28 mouse cellular contexts compared by ENCODE assay signal in genomic region chr7:63922975-63923374, GRCm38 (mm10). TPM values are rescaled to one million over a fixed set of nuclear protein-coding genes. Genes with fewer than 3 reads are reported as not detected.
A peak's percentile ranks its signal among the peaks of the same experiment; 100 is the strongest.
DNase-seq lines count a peak whose midpoint lies in the region; ATAC-seq and TF ChIP-seq lines count a peak whose summit lies in the region.
"Had no signal": no experiment of that assay in that cellular context is flagged by ENCODE, and none has a peak within 500 bp of the region (broad histone marks: within the 10 kb centered on the region; RNA-seq: fewer than 3 reads in every experiment).

No protein-coding gene starts in this region.

- H3K27me3 ChIP-seq in heart, embryonic 10.5 days (ENCODE audit: insufficient read depth, poor library complexity, severe bottlenecking), result no peaks in the 10 kb centered on the region
- no peaks in the 10 kb centered on the region for H3K27me3 ChIP-seq in liver, adult 2 months (ENCODE audit: control insufficient read depth, insufficient read depth, low read length)
- no peaks in the 10 kb centered on the region for H3K27me3 ChIP-seq in midbrain, embryonic 14.5 days (ENCODE audit: control insufficient read depth, insufficient read depth, low read length)
- H3K27me3 ChIP-seq: forebrain, embryonic 13.5 days; midbrain, embryonic 12.5 days; neural tube, embryonic 12.5 days; stomach, embryonic 15.5 days had no signal

- peak; percentile 25 for DNase-seq in cerebellum, adult 11-12 months
- DNase-seq in heart, adult 8-10 months (ENCODE audit: low spot score), result peak; percentile 6
- DNase-seq in heart, embryonic 10.5 days (ENCODE audit: low spot score), result no peak
- peak; percentile 16 for DNase-seq in liver, adult 2 months (ENCODE audit: extremely low read depth, low read depth, low spot score)
- DNase-seq in liver (no peak), ZHBTc4 (ENCODE audit: low read depth, low spot score) (peak; percentile 80)
- DNase-seq in midbrain, embryonic 14.5 days, result no peak
- DNase-seq: cerebellum, adult 9-11 months; lung, adult 18-20 months; thymus, adult 2 months had no signal

- TF ChIP-seq CTCF in liver, adult 2 months (IDR thresholded peaks at IDR 0.05; ENCODE audit: low read depth, low read length), result 0 out of 2 replicates have a peak, but pooled peaks have one; percentile 2

- peaks cover 63% of the 10 kb centered on the region for H3K4me1 ChIP-seq in heart, embryonic 10.5 days
- H3K4me1 ChIP-seq in liver, adult 2 months (ENCODE audit: control insufficient read depth, insufficient read depth, low read length), result peaks cover 57% of the 10 kb centered on the region
- H3K4me1 ChIP-seq in midbrain, embryonic 14.5 days (ENCODE audit: control insufficient read depth, insufficient read depth, low read length), result peaks cover 14% of the 10 kb centered on the region

- no peak overlapping the region for H3K4me2 ChIP-seq in midbrain, embryonic 14.5 days (ENCODE audit: low read length)
- H3K4me2 ChIP-seq: forebrain, embryonic 13.5 days; midbrain, embryonic 12.5 days; neural tube, embryonic 12.5 days; stomach, embryonic 15.5 days had no signal

- no peak for ATAC-seq in cerebellum, adult (ENCODE audit: insufficient number of reproducible peaks, low FRiP score, low TSS enrichment)
- no peak for ATAC-seq in midbrain, embryonic 14.5 days (ENCODE audit: low FRiP score, low TSS enrichment)
- ATAC-seq: forebrain, embryonic 13.5 days; hindbrain, postnatal 0 days had no signal

- no peaks in the 10 kb centered on the region for H3K36me3 ChIP-seq in heart, embryonic 10.5 days
- no peaks in the 10 kb centered on the region for H3K36me3 ChIP-seq in liver, adult 2 months (ENCODE audit: control insufficient read depth, insufficient read depth, low read length)
- no peaks in the 10 kb centered on the region for H3K36me3 ChIP-seq in midbrain, embryonic 14.5 days (ENCODE audit: control insufficient read depth, insufficient read depth, low read length)
- H3K36me3 ChIP-seq: midbrain, embryonic 12.5 days; neural tube, embryonic 12.5 days; stomach, embryonic 15.5 days had no signal

- 94% methylated on average over 1 of the region's 1 CpGs for WGBS in heart, embryonic 10.5 days
- WGBS in liver, adult 2 months, result 88% methylated on average over 1 of the region's 1 CpGs
- WGBS in midbrain, embryonic 14.5 days, result 90% methylated on average over 1 of the region's 1 CpGs

- no peak overlapping the region for H3K27ac ChIP-seq in heart, embryonic 10.5 days
- H3K27ac ChIP-seq in liver, adult 2 months (replicated peaks; ENCODE audit: insufficient read depth, low read depth, low read length), result no peak overlapping the region; the same call in 1 of the 2 replicates
- H3K27ac ChIP-seq in midbrain, embryonic 14.5 days (replicated peaks; ENCODE audit: low read depth, low read length), result no peak overlapping the region
- H3K27ac ChIP-seq: forebrain, embryonic 13.5 days; hindbrain, embryonic 10.5 days; hindbrain, postnatal 0 days; macrophage; midbrain, embryonic 12.5 days; neural tube, embryonic 12.5 days; stomach, embryonic 15.5 days had no signal

- no peaks in the 10 kb centered on the region for H3K9me3 ChIP-seq in heart, embryonic 10.5 days
- H3K9me3 ChIP-seq in midbrain, embryonic 14.5 days (ENCODE audit: control insufficient read depth, low read length), result no peaks in the 10 kb centered on the region
- H3K9me3 ChIP-seq: forebrain, embryonic 13.5 days; hindbrain, embryonic 10.5 days; midbrain, embryonic 12.5 days; neural tube, embryonic 12.5 days; stomach, embryonic 15.5 days had no signal

- TF ChIP-seq POLR2A in liver, adult 2 months (IDR thresholded peaks at IDR 0.05; ENCODE audit: extremely low read depth, insufficient read depth, low read length), result no peak

- H3K9ac ChIP-seq in liver, adult 2 months (ENCODE audit: low read depth, low read length), result no peak overlapping the region
- H3K9ac ChIP-seq in midbrain, embryonic 14.5 days (replicated peaks; ENCODE audit: low read length), result no peak overlapping the region
- H3K9ac ChIP-seq: forebrain, embryonic 13.5 days; midbrain, embryonic 12.5 days; neural tube, embryonic 12.5 days; stomach, embryonic 15.5 days had no signal

- H3K79me2 ChIP-seq in liver, adult 2 months (ENCODE audit: control insufficient read depth, insufficient read depth, low read length), result peaks cover 66% of the 10 kb centered on the region; the same call in 1 of the 2 replicates

- H3K4me3 ChIP-seq in heart, embryonic 10.5 days, result no peak overlapping the region
- no peak overlapping the region for H3K4me3 ChIP-seq in liver, adult 2 months (ENCODE audit: insufficient read depth, low read depth, low read length)
- H3K4me3 ChIP-seq in midbrain, embryonic 14.5 days (replicated peaks; ENCODE audit: low read depth, low read length), result no peak overlapping the region
- H3K4me3 ChIP-seq: forebrain, embryonic 13.5 days; hindbrain, embryonic 10.5 days; midbrain, embryonic 12.5 days; neural tube, embryonic 12.5 days; stomach, embryonic 15.5 days had no signal

RNA-seq across cellular contexts. Expression of gene E030018B13Rik, which starts 6.3 kb away (rescaled TPM):
- not detected for total RNA-seq in heart, adult 8-10 months (2022)
- polyA plus RNA-seq in heart, embryonic 10.5 days (2016; fragmentation: Nextera tagmentation; extraction: Ambion mirVana), result 0.18 TPM in 1 of 2 replicates, not detected in the other
- total RNA-seq in liver, adult 2 months (2014; rRNA removed), result 0.09 TPM in 1 of 2 replicates, not detected in the other
- not detected in 2 replicates for polyA plus RNA-seq in liver, adult 2 months (2012; rRNA removed)
- not detected in 2 replicates for polyA plus RNA-seq in midbrain, embryonic 14.5 days (2014; fragmentation: Nextera tagmentation; extraction: Ambion mirVana)
- total RNA-seq: adrenal gland, postnatal 36 days; G1E; granulocyte monocyte progenitor cell, adult 5-6 weeks; hindbrain, postnatal 0 days; layer of hippocampus, postnatal 25 days; left cerebral cortex, postnatal 25 days had no signal
- polyA plus RNA-seq: cortical plate, adult 2 months; embryonic facial prominence, embryonic 11.5 days; G1E; hindbrain, embryonic 10.5 days; hindbrain, postnatal 0 days; large intestine, adult 2 months; limb, embryonic 14.5 days; macrophage; midbrain, embryonic 12.5 days; thymus, adult 2 months; urinary bladder, adult 2 months had no signal

RNA-seq across cellular contexts. Expression of gene Klf13, which starts 15.7 kb away (rescaled TPM):
- total RNA-seq in heart, adult 8-10 months (2022), result 10 to 100 TPM; 39.6 to 53.1 (median 47.7) TPM
- polyA plus RNA-seq in heart, embryonic 10.5 days (2016; fragmentation: Nextera tagmentation; extraction: Ambion mirVana), result 17.3 and 18.3 TPM in 2 replicates
- total RNA-seq in liver, adult 2 months (2014; rRNA removed), result 26.2 and 26.4 TPM in 2 replicates
- polyA plus RNA-seq in liver, adult 2 months (2012; rRNA removed), result 14.1 and 19.8 TPM in 2 replicates
- polyA plus RNA-seq in midbrain, embryonic 14.5 days (2014; fragmentation: Nextera tagmentation; extraction: Ambion mirVana), result 20.5 and 24.9 TPM in 2 replicates

Comparison
In these comparisons a context has a peak if more than half of its experiments do, and no peak if none do; other contexts are left out.
1. DNase-seq: peak in cerebellum, adult 11-12 months (single experiment), heart, adult 8-10 months (single experiment), liver, adult 2 months (single experiment) and ZHBTc4 (single experiment); none in heart, embryonic 10.5 days (single experiment), liver (single experiment) and midbrain, embryonic 14.5 days (single experiment).